Mouse (Mus musculus) adrenal gland, postnatal 10 days (tissue): ENCODE data around the gene Elovl3. TPM values are rescaled to one million over a fixed set of nuclear protein-coding genes. Genes with fewer than 3 reads are reported as not detected.
"Not testable (repeated sequence)": the region's sequence is repeated elsewhere in the genome, so short reads cannot be mapped to it uniquely, and the experiment has no call there.

Experiments
- DNase-seq: peaks from one replicate; pipeline ENCODE4 v3.0.0; 2021; ENCODE audit warnings: mixed read lengths
- long read RNA-seq, 2 experiments: library from polyadenylated mRNA; stranded (forward); transcript quantifications; one replicate each; pipeline ENCODE4 v2.0.0; 2021
- total RNA-seq, 2 experiments: library from RNA; stranded (reverse); gene quantifications; 2 replicates each; pipeline ENCODE4 v1.2.3; 2021

The Elovl3 gene
- total RNA-seq, result 10 to 100 TPM in 1 of 2 experiments, 1 to 10 TPM in 1; 6.1 to 10.3 TPM
- long read RNA-seq, experiment 1, transcript Elovl3-202 (4 exons, 1,881 nt), result major isoform, 20 of 26 reads
- long read RNA-seq, experiment 1, partial matches to known transcripts, result 5 of 26 reads
- long read RNA-seq, experiment 1, other reads (novel, unspliced or antisense), result 0 of 26 reads
- long read RNA-seq, experiment 2, transcript Elovl3-202 (4 exons, 1,881 nt), result major isoform, 5 of 7 reads
- long read RNA-seq, experiment 2, partial matches to known transcripts, result 0 of 7 reads
- long read RNA-seq, experiment 2, other reads (novel, unspliced or antisense), result 1 of 7 reads

GRCm38 (mm10) chr19:46131694-46132525, at the start of gene Elovl3:
TSS of gene Elovl3 (plus strand) at chr19:46131897.
- peak; percentile 78 for DNase-seq

DNA sequence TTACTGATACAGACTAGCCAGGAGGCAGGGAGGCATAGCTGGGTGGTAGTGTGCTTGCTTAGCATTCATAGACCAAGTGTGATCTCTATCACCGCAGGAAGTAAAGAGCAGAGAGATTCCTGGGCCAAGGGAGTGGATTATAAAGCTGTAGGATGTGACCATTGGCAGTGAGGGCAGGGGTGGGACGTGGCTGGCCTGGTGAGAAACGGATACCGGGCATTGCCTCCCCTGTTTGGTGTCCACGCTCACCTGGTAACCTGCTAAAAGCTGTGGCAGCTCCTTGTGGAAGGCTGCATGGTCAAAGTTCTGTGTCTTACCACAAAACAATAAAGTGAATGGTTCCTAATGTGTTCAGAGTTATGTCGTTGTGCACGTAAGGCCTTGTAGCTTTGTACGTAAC, 46.5 kb upstream of the Elovl3 start:
- no peak for DNase-seq

- peak; percentile 75 for DNase-seq
Observed at GRCm38 (mm10) chr19:46086337-46086736, 45.4 kb upstream of the Elovl3 start.

DNA sequence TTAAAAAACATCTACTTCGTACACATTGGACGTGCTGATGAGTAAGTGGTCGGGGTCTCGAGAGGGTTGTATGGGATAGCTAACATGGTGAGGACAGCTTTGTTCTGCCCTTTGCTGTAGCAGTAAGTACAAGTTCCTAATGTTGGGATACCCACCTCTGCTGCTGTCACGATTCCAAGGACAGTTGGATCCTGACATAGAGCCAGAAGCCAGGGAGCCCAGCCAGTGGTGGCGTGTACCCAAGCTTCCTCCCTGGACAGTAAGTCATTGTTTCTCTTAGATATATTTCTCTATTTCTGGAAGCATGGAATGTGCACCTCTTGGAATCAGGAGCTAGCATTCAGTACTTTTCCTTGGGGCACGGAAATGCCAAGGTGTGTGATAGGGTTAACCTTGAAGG, 43.8 kb upstream of the Elovl3 start:
- DNase-seq, result peak; percentile 67

DNA sequence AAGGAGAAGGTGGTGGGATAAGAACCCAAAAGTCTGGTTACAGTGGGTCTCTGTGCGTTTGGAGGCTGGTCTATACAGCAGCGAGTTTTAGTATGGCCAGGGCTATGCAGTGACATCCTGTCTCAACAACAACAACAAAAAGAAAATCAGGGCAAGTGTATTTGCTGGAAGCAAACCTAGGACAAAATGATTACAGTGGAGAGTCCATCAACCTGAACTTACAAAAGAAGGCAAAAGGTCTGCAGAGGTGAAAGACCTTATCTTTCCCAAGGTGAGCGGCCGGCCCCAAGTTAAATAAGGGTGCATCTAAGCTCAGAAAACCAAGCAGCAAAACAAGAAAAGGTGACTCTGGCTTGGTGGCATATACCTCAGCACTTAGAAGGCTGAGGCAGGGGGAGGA, 40.1 kb upstream of the Elovl3 start:
- DNase-seq, result no peak

GRCm38 (mm10) chr19:46094144-46094543, 37.6 kb upstream of the Elovl3 start:
- DNase-seq, result no peak

DNA sequence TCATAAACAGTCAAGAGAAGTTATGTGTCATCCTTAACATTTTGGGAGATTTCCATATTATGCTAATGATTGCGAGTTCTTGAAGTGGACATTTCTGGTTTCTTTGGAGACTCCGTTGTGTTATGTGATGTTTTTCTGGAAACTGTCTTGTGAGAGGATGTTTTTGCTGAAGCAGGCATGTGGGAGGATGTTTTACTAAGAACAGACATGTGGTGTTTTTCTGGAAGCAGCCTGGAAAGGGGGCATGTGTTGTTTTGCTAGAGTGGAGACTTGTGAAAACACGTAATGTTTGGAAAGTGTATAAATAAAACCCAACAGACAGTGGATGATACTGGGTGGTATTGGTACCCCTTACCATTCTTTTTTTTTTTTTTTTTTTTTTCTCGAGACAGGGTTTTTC, 36.4 kb upstream of the Elovl3 start:
- DNase-seq, result no peak

- no peak for DNase-seq
Observed at GRCm38 (mm10) chr19:46096396-46096795, 35.3 kb upstream of the Elovl3 start.

DNA sequence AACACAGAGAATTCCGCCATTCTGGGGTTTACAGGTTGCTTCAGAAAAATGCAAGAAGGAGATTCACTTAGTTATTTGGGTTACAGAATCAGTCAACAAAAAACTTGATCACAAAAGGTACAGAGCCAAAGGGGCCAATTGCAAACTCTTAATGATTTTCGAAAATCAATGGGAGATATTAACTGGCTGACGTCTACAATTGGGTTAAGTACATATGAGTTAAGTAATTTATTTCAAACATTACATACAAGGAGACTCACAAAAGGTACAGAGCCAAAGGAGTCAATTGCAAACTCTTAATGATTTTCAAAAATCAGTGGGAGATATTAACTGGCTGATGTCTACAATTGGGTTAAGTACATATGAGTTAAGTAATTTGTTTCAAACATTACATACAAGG, 32.1 kb upstream of the Elovl3 start:
- DNase-seq, result no peak

- peak; percentile 31 for DNase-seq
Observed at GRCm38 (mm10) chr19:46103437-46104186, 28.1 kb upstream of the Elovl3 start.

DNA sequence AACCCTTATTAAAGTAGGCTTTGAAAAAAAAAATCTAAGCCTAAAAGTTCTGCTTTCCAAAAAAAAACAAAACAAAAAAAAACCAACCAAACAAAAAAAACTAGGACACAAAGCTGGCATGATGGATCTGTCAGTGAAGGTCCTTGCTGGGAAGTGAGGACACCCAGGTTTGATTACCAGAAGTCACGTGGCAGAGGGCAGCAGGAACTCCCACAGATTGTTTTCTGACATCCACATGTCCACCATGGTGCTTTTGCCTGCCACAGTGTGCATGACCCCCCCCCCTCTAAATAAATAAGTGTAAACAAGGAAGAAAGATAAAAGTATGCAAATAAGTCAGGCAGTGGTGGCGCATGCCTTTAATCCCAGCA, 27.5 kb upstream of the Elovl3 start:
- no peak for DNase-seq

DNA sequence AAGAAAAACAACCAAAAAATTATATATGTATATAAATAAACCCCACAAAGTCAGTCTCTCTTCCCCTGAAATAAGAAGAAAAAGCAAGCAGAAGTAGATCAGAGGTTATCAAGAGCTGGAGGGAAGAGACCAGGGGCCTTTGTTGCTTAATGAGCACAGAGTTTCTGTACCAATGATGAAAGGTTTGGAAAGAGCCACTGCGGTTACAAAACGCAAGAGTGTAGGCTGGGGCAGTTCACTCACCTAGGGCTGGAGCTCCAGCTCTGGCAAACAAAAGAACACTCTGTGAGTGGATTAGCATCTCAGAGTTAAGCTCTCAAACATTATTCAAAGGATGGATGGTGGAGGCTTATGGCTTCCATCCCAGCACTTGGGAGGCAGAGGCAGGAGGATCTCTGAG, 21.5 kb upstream of the Elovl3 start:
- DNase-seq, result no peak

DNA sequence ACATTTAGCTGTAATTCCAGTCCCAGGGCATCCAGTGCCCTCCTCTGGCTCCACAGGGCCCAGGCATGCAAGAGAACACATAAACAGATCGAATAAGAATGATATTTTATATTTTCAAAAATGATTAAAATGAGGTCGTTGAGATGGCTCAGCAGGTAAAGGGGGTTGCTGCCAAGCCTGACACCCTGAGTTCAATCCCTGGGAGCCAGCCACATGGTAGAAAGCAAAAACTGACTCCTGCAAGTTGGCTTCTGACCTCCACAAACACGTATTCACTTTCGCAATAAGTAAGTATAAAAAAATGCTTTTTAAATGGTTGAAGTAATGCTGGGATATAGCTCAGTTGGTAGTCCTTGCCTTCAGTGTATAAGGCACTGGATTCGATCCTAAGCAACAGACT, 20.9 kb upstream of the Elovl3 start:
- no peak for DNase-seq

GRCm38 (mm10) chr19:46114617-46115016, 17.1 kb upstream of the Elovl3 start:
- DNase-seq, result no peak

GRCm38 (mm10) chr19:46119458-46119857, 12.2 kb upstream of the Elovl3 start:
- no peak for DNase-seq

DNA sequence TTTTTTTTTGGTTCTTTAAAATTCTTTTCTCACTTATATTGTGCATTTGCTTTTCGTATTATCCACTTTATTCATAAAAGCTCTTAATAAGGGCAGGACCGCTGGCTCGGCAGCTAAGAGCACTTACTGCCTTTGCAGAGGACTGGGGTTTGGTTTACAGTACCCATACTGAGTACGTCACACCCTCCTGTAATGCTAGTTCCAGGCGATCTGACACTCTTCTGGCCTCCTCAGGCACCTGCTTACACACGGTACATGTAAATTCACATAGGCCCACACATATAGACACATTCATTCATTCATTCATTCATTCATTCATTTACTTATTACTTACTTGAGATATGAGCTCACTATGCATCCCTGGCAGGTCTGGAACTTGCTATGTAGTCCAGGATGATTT, 10.8 kb upstream of the Elovl3 start:
- DNase-seq, result no peak

GRCm38 (mm10) chr19:46123876-46124275, 7.8 kb upstream of the Elovl3 start:
- no peak for DNase-seq

DNA sequence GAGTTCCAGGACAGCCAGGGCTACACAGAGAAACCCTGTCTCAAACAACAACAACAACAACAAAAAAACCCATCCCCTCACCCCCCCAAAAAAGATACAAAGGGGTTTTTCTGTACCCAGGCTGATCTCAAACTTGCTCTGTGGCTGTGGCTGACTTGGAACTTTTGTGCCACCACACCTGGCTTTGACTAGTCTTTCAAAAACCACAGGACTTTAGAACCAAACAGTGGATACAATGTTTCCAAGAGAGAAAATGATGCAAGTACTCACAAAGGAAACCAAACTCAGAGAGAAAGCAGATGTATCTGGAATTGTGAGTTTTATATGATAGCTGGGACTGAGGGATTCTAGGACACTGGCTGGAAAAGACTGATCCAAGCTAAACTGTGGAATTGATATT, 7.0 kb upstream of the Elovl3 start:
- no peak for DNase-seq

GRCm38 (mm10) chr19:46126301-46126700, 5.4 kb upstream of the Elovl3 start:
- DNase-seq, result no peak

- not testable (repeated sequence) for DNase-seq
Observed at GRCm38 (mm10) chr19:46129737-46130136, 2.0 kb upstream of the Elovl3 start.

DNA sequence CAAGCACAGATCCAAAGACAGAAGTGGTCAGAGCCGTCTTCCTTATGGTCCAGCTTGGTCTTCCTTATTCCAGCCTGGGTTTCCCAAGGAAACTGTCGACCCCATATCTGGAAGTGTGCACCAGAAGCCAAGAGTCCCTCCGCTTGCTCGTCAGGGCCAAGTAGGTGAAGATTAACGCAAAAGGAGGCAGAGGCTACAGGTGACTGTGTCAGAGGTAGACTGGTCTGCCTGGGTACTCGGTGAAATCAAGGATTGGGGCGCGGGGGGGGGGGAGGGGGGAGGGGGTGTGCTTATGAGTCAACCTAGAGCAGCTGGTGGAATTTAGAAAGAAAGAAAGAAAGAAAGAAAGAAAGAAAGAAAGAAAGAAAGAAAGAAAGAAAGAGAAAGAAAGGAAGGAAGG, 414 bp upstream of the Elovl3 start:
- no peak for DNase-seq

- no peak for DNase-seq
Observed at GRCm38 (mm10) chr19:46132577-46132976, 880 bp downstream of the Elovl3 start.

GRCm38 (mm10) chr19:46135297-46135696, 3.6 kb downstream of the Elovl3 start:
- DNase-seq, result peak; percentile 94
